Mouse (Mus musculus) hindbrain, embryonic 13.5 days (tissue): ENCODE measurements around the gene Tsg101. TPM values are rescaled to one million over a fixed set of nuclear protein-coding genes. Genes with fewer than 3 reads are reported as not detected.
"Not testable (repeated sequence)": the region's sequence is repeated elsewhere in the genome, so short reads cannot be mapped to it uniquely, and the experiment has no call there.

Experiments used
- ATAC-seq: fragments of 200-750 bp; cut with Nextera tagmentation; 2 replicates; pipeline ENCODE4 v1.8.0; 2017; ENCODE audit warnings: moderate TSS enrichment; ENCODE audit not compliant: low FRiP score
- H3K27ac ChIP-seq: fragments of 300-500 bp; sonication (generic); 2 replicates; pipeline ENCODE4 v1.5.1; 2015; ENCODE audit warnings: inconsistent platforms, mild to moderate bottlenecking, moderate library complexity
- H3K27me3 ChIP-seq: fragments of 300-500 bp; sonication (generic); 2 replicates; pipeline ENCODE4 v1.6.1; 2015; ENCODE audit warnings: mild to moderate bottlenecking, inconsistent platforms
- H3K36me3 ChIP-seq: fragments of 300-500 bp; sonication (generic); 2 replicates; pipeline ENCODE4 v1.6.1; 2015; ENCODE audit warnings: mild to moderate bottlenecking, inconsistent platforms
- H3K4me1 ChIP-seq: fragments of 300-500 bp; sonication (generic); replicated peaks from 2 replicates; pipeline ENCODE4 v1.6.1; 2015; ENCODE audit warnings: inconsistent platforms
- H3K4me2 ChIP-seq: fragments of 300-500 bp; sonication (generic); 2 replicates; pipeline ENCODE4 v1.6.1; 2015; ENCODE audit warnings: inconsistent platforms, mild to moderate bottlenecking, moderate library complexity
- H3K4me3 ChIP-seq: fragments of 300-500 bp; sonication (generic); 2 replicates; pipeline ENCODE4 v1.5.1; 2015; ENCODE audit warnings: mild to moderate bottlenecking, inconsistent platforms
- H3K9ac ChIP-seq: fragments of 300-500 bp; sonication (generic); 2 replicates; pipeline ENCODE4 v1.6.1; 2015; ENCODE audit warnings: mild to moderate bottlenecking, inconsistent platforms
- H3K9me3 ChIP-seq: fragments of 300-500 bp; sonication (generic); 2 replicates; pipeline ENCODE4 v1.6.1; 2016; ENCODE audit warnings: inconsistent platforms
- WGBS: fragments of 180-500 bp; shearing (Covaris S2); methylation state at CpG from one replicate; pipeline ENCODE4 v1.1.7; 2015; 5-methylcytosine and 5-hydroxymethylcytosine counted together
- polyA plus RNA-seq: library from polyadenylated mRNA; unstranded; fragments of >200 nt; fragmentation: Nextera tagmentation; extraction: Ambion mirVana; gene quantifications from 2 replicates; pipeline ENCODE4 v1.2.1, GENCODE M21; 2015

The Tsg101 gene
- polyA plus RNA-seq, 1 experiment from 2014 or later: 397 TPM

GRCm38 (mm10) chr7:46918678-46919371 lies 944 bp downstream of the Tsg101 start:
- Histone ChIP-seq H3K4me3 (peak overlapping the region; percentile 88), H3K9me3 (no peaks in the 10 kb centered on the region), H3K27me3 (no peaks in the 10 kb centered on the region), H3K9ac (peak overlapping the region; percentile 97), H3K27ac (peak overlapping the region; percentile 98; the same call in 1 of the 2 replicates), H3K4me1 (peaks cover 37% of the 10 kb centered on the region), H3K36me3 (peaks cover 8% of the 10 kb centered on the region), H3K4me2 (peak overlapping the region; percentile 76)
- 19% methylated on average over 13 of the region's 13 CpGs for WGBS
- no peak for ATAC-seq

- H3K4me2 ChIP-seq: no peak overlapping the region
- H3K27me3 ChIP-seq: no peaks in the 10 kb centered on the region
- no peak overlapping the region for H3K27ac ChIP-seq
- H3K4me3 ChIP-seq: no peak overlapping the region
- peaks cover 21% of the 10 kb centered on the region for H3K36me3 ChIP-seq
- ATAC-seq: no peak
- peaks cover 37% of the 10 kb centered on the region for H3K4me1 ChIP-seq
- no peaks in the 10 kb centered on the region for H3K9me3 ChIP-seq
- H3K9ac ChIP-seq: no peak overlapping the region
- 88% methylated on average over 3 of the region's 3 CpGs for WGBS
Observed at GRCm38 (mm10) chr7:46916376-46916775, 3.4 kb downstream of the Tsg101 start.

GRCm38 (mm10) chr7:46911250-46911649 lies 8.5 kb downstream of the Tsg101 start:
- Histone ChIP-seq H3K36me3 (peaks cover 63% of the 10 kb centered on the region), H3K27me3 (no peaks in the 10 kb centered on the region)

GRCm38 (mm10) chr7:46899343-46899742 lies 20.4 kb downstream of the Tsg101 start:
- H3K27ac ChIP-seq: no peak overlapping the region
- no peak overlapping the region for H3K4me2 ChIP-seq
- H3K36me3 ChIP-seq: peaks cover 81% of the 10 kb centered on the region
- no peaks in the 10 kb centered on the region for H3K9me3 ChIP-seq
- H3K9ac ChIP-seq: no peak overlapping the region
- H3K4me1 ChIP-seq: no peaks in the 10 kb centered on the region
- no peak overlapping the region for H3K4me3 ChIP-seq
- WGBS: 91% methylated on average over 3 of the region's 3 CpGs
- ATAC-seq: no peak
- no peaks in the 10 kb centered on the region for H3K27me3 ChIP-seq

More at GRCm38 (mm10) chr7:46911250-46911649, 8.5 kb downstream of the Tsg101 start:
- 95% methylated on average over 3 of the region's 3 CpGs for WGBS
- no peaks in the 10 kb centered on the region for H3K9me3 ChIP-seq
- H3K9ac ChIP-seq: no peak overlapping the region
- no peak for ATAC-seq
- H3K4me1 ChIP-seq: peaks cover 5% of the 10 kb centered on the region; the same call in 1 of the 2 replicates
- H3K27ac ChIP-seq: no peak overlapping the region
- no peak overlapping the region for H3K4me3 ChIP-seq
- H3K4me2 ChIP-seq: no peak overlapping the region

GRCm38 (mm10) chr7:46895511-46895910 lies 24.3 kb downstream of the Tsg101 start:
- peaks cover 79% of the 10 kb centered on the region for H3K36me3 ChIP-seq
- H3K27me3 ChIP-seq: no peaks in the 10 kb centered on the region
- no peak overlapping the region for H3K9ac ChIP-seq
- H3K4me1 ChIP-seq: no peaks in the 10 kb centered on the region
- 90% methylated on average over 3 of the region's 3 CpGs for WGBS
- H3K9me3 ChIP-seq: no peaks in the 10 kb centered on the region
- no peak overlapping the region for H3K4me3 ChIP-seq
- no peak overlapping the region for H3K27ac ChIP-seq
- no peak overlapping the region for H3K4me2 ChIP-seq
- no peak for ATAC-seq

- H3K27me3 ChIP-seq: no peaks in the 10 kb centered on the region
- no peak overlapping the region for H3K4me2 ChIP-seq
- no peak overlapping the region for H3K9ac ChIP-seq
- H3K9me3 ChIP-seq: no peaks in the 10 kb centered on the region
- H3K27ac ChIP-seq: no peak overlapping the region
- H3K4me1 ChIP-seq: no peaks in the 10 kb centered on the region
- WGBS: 92% methylated on average over 3 of the region's 3 CpGs
- no peak overlapping the region for H3K4me3 ChIP-seq
- H3K36me3 ChIP-seq: peaks cover 44% of the 10 kb centered on the region
- no peak for ATAC-seq
Observed at GRCm38 (mm10) chr7:46883304-46883703, 36.5 kb downstream of the Tsg101 start.

- H3K4me1 ChIP-seq, H3K9ac ChIP-seq, H3K27me3 ChIP-seq, H3K4me2 ChIP-seq, H3K9me3 ChIP-seq, ATAC-seq, H3K27ac ChIP-seq, H3K4me3 ChIP-seq: not testable (repeated sequence)
- H3K36me3 ChIP-seq: peaks cover 31% of the 10 kb centered on the region
- 86% methylated on average over 8 of the region's 8 CpGs for WGBS
Observed at GRCm38 (mm10) chr7:46881941-46882340, 37.8 kb downstream of the Tsg101 start.

- no peak for ATAC-seq
- H3K4me3 ChIP-seq: no peak overlapping the region
- WGBS: 100% methylated on average over 2 of the region's 2 CpGs
- no peaks in the 10 kb centered on the region for H3K9me3 ChIP-seq
- no peak overlapping the region for H3K4me2 ChIP-seq
- no peak overlapping the region for H3K27ac ChIP-seq
- no peak overlapping the region for H3K9ac ChIP-seq
- no peaks in the 10 kb centered on the region for H3K27me3 ChIP-seq
- H3K36me3 ChIP-seq: peaks cover 22% of the 10 kb centered on the region
- H3K4me1 ChIP-seq: no peaks in the 10 kb centered on the region
Observed at GRCm38 (mm10) chr7:46880992-46881391, 38.8 kb downstream of the Tsg101 start.

- no peak overlapping the region for H3K4me3 ChIP-seq
- ATAC-seq: no peak
- no peaks in the 10 kb centered on the region for H3K4me1 ChIP-seq
- no peak overlapping the region for H3K27ac ChIP-seq
- 95% methylated on average over 5 of the region's 5 CpGs for WGBS
- H3K36me3 ChIP-seq: peaks cover 13% of the 10 kb centered on the region
- no peak overlapping the region for H3K4me2 ChIP-seq
- H3K9me3 ChIP-seq: no peaks in the 10 kb centered on the region
- H3K9ac ChIP-seq: no peak overlapping the region
- no peaks in the 10 kb centered on the region for H3K27me3 ChIP-seq
Observed at GRCm38 (mm10) chr7:46879851-46880250, 39.9 kb downstream of the Tsg101 start.

- no peak overlapping the region for H3K9ac ChIP-seq
- H3K4me2 ChIP-seq: no peak overlapping the region
- H3K4me1 ChIP-seq: no peaks in the 10 kb centered on the region
- ATAC-seq: no peak
- no peak overlapping the region for H3K27ac ChIP-seq
- peaks cover 4% of the 10 kb centered on the region; the same call in 1 of the 2 replicates for H3K36me3 ChIP-seq
- no peak overlapping the region for H3K4me3 ChIP-seq
- H3K27me3 ChIP-seq: no peaks in the 10 kb centered on the region
- H3K9me3 ChIP-seq: no peaks in the 10 kb centered on the region
- WGBS: 90% methylated on average over 6 of the region's 6 CpGs
Observed at GRCm38 (mm10) chr7:46877255-46877654, 42.5 kb downstream of the Tsg101 start.

GRCm38 (mm10) chr7:46876841-46877240 lies 42.9 kb downstream of the Tsg101 start:
- no peak overlapping the region for H3K27ac ChIP-seq
- H3K36me3 ChIP-seq: peaks cover 4% of the 10 kb centered on the region; the same call in 1 of the 2 replicates
- no peaks in the 10 kb centered on the region for H3K9me3 ChIP-seq
- H3K4me1 ChIP-seq: no peaks in the 10 kb centered on the region
- H3K27me3 ChIP-seq: no peaks in the 10 kb centered on the region
- ATAC-seq: no peak
- no peak overlapping the region for H3K4me2 ChIP-seq
- H3K9ac ChIP-seq: no peak overlapping the region
- WGBS: 79% methylated on average over 4 of the region's 4 CpGs
- no peak overlapping the region for H3K4me3 ChIP-seq

- Histone ChIP-seq H3K9ac (no peak overlapping the region), H3K4me1 (no peaks in the 10 kb centered on the region), H3K4me3 (no peak overlapping the region), H3K27ac (no peak overlapping the region), H3K36me3 (no peaks in the 10 kb centered on the region), H3K9me3 (no peaks in the 10 kb centered on the region), H3K27me3 (no peaks in the 10 kb centered on the region), H3K4me2 (no peak overlapping the region)
- ATAC-seq: no peak
- 82% methylated on average over 4 of the region's 4 CpGs for WGBS
Observed at GRCm38 (mm10) chr7:46871988-46872387, 47.8 kb downstream of the Tsg101 start.

GRCm38 (mm10) chr7:46860996-46861395 lies 58.8 kb downstream of the Tsg101 start, which contains the start of gene Ldhc:
Gene Ldhc, plus strand, starts transcription at chr7:46861203.
- Histone ChIP-seq H3K9ac (no peak within 1 kb of the TSS), H3K4me3 (no peak within 1 kb of the TSS), H3K4me2 (no peak within 1 kb of the TSS), H3K27me3 (no peaks in the 10 kb centered on the region), H3K9me3 (no peaks in the 10 kb centered on the region), H3K36me3 (0 out of 2 replicates have a peak, but pooled peaks cover under 1% of the 10 kb centered on the region), H3K27ac (no peak within 1 kb of the TSS), H3K4me1 (no peaks in the 10 kb centered on the region)
- 41% methylated on average over 10 of the region's 10 CpGs for WGBS
- no peak for ATAC-seq
